Mouse (Mus musculus): ENCODE data around the gene Erbb2.
"Not testable (repeated sequence)": the region's sequence is repeated elsewhere in the genome, so short reads cannot be mapped to it uniquely, and the experiment has no call there.

Erbb2 gene

GRCm38 (mm10) chr11:98412273-98412796 lies at the start of gene Erbb2:
Gene Erbb2, plus strand, starts transcription at chr11:98412470.
- DNase-seq: no peak

GRCm38 (mm10) chr11:98363817-98364216 lies 48.5 kb upstream of the Erbb2 start:
- DNase-seq: no peak

GRCm38 (mm10) chr11:98364410-98364809 lies 47.9 kb upstream of the Erbb2 start:
- no peak for DNase-seq

GRCm38 (mm10) chr11:98366290-98366689 lies 46.0 kb upstream of the Erbb2 start:
- DNase-seq: no peak

GRCm38 (mm10) chr11:98367171-98367862 lies 45.0 kb upstream of the Erbb2 start:
- DNase-seq: peak; percentile 52

- DNase-seq: no peak
Observed at GRCm38 (mm10) chr11:98367863-98368186, 44.4 kb upstream of the Erbb2 start.

GRCm38 (mm10) chr11:98369337-98369736 lies 42.9 kb upstream of the Erbb2 start:
- no peak for DNase-seq

GRCm38 (mm10) chr11:98370588-98370987 lies 41.7 kb upstream of the Erbb2 start:
- no peak for DNase-seq

- no peak for DNase-seq
Observed at GRCm38 (mm10) chr11:98371556-98372240, 40.6 kb upstream of the Erbb2 start.

GRCm38 (mm10) chr11:98372406-98372805 lies 39.9 kb upstream of the Erbb2 start:
- no peak for DNase-seq

GRCm38 (mm10) chr11:98373244-98373643 lies 39.0 kb upstream of the Erbb2 start:
- DNase-seq: no peak

- DNase-seq: no peak
Observed at GRCm38 (mm10) chr11:98374266-98374665, 38.0 kb upstream of the Erbb2 start.

GRCm38 (mm10) chr11:98376756-98377155 lies 35.5 kb upstream of the Erbb2 start:
- DNase-seq: no peak

GRCm38 (mm10) chr11:98377787-98378186 lies 34.5 kb upstream of the Erbb2 start:
- DNase-seq: no peak

GRCm38 (mm10) chr11:98379379-98379778 lies 32.9 kb upstream of the Erbb2 start:
- no peak for DNase-seq

GRCm38 (mm10) chr11:98380106-98380505 lies 32.2 kb upstream of the Erbb2 start:
- no peak for DNase-seq

- DNase-seq: no peak
Observed at GRCm38 (mm10) chr11:98381651-98382050, 30.6 kb upstream of the Erbb2 start.

GRCm38 (mm10) chr11:98382405-98382804 lies 29.9 kb upstream of the Erbb2 start:
- DNase-seq: not testable (repeated sequence)

- no peak for DNase-seq
Observed at GRCm38 (mm10) chr11:98383261-98384030, 28.8 kb upstream of the Erbb2 start, which contains the start of gene Tcap. Gene Tcap, plus strand, starts transcription at chr11:98383811.

GRCm38 (mm10) chr11:98384216-98384615 lies 28.1 kb upstream of the Erbb2 start:
- no peak for DNase-seq

GRCm38 (mm10) chr11:98384721-98385637 lies 27.3 kb upstream of the Erbb2 start:
- DNase-seq: no peak

Data from right cerebral cortex, postnatal 25 days (tissue).